Mouse (Mus musculus): ENCODE measurements around the gene Cflar.
A peak's percentile ranks its signal among the peaks of the same experiment; 100 is the strongest.
"Not testable (repeated sequence)": the region's sequence is repeated elsewhere in the genome, so short reads cannot be mapped to it uniquely, and the experiment has no call there.

Cflar gene

GRCm38 (mm10) chr1:58773905-58774304, 62.6 kb downstream of the Cflar start:
- peak; percentile 51 for DNase-seq (ENCODE audit: low read depth, low spot score)

GRCm38 (mm10) chr1:58775361-58775760, 64.1 kb downstream of the Cflar start:
- DNase-seq (ENCODE audit: low read depth, low spot score): no peak

GRCm38 (mm10) chr1:58777583-58777982, 66.3 kb downstream of the Cflar start:
- DNase-seq (ENCODE audit: low read depth, low spot score): no peak

- DNase-seq (ENCODE audit: low read depth, low spot score): peak; percentile 55
These were observed 66.9 kb downstream of the Cflar start for GRCm38 (mm10) chr1:58778226-58778625.

- DNase-seq (ENCODE audit: low read depth, low spot score): no peak
These were observed 75.0 kb downstream of the Cflar start for GRCm38 (mm10) chr1:58786276-58786675.

GRCm38 (mm10) chr1:58788410-58788809, 77.1 kb downstream of the Cflar start:
- no peak for DNase-seq (ENCODE audit: low read depth, low spot score)

GRCm38 (mm10) chr1:58794705-58795104, 83.4 kb downstream of the Cflar start:
- DNase-seq (ENCODE audit: low read depth, low spot score): no peak

GRCm38 (mm10) chr1:58795291-58796058, 84.2 kb downstream of the Cflar start, which contains the start of gene Casp8:
Gene Casp8, plus strand, starts transcription at chr1:58795374.
- peak; percentile 83 for DNase-seq (ENCODE audit: low read depth, low spot score)

GRCm38 (mm10) chr1:58796059-58796363, 84.7 kb downstream of the Cflar start:
- no peak for DNase-seq (ENCODE audit: low read depth, low spot score)

GRCm38 (mm10) chr1:58796853-58797252, 85.5 kb downstream of the Cflar start:
- no peak for DNase-seq (ENCODE audit: low read depth, low spot score)

- peak; percentile 87 for DNase-seq (ENCODE audit: low read depth, low spot score)
These were observed 86.1 kb downstream of the Cflar start for GRCm38 (mm10) chr1:58797370-58797769.

GRCm38 (mm10) chr1:58798911-58799310, 87.6 kb downstream of the Cflar start:
- no peak for DNase-seq (ENCODE audit: low read depth, low spot score)

GRCm38 (mm10) chr1:58800644-58801043, 89.3 kb downstream of the Cflar start:
- DNase-seq (ENCODE audit: low read depth, low spot score): not testable (repeated sequence)

GRCm38 (mm10) chr1:58801558-58802285, 90.4 kb downstream of the Cflar start:
- peak; percentile 57 for DNase-seq (ENCODE audit: low read depth, low spot score)

GRCm38 (mm10) chr1:58802322-58803273, 91.3 kb downstream of the Cflar start:
- peak; percentile 80 for DNase-seq (ENCODE audit: low read depth, low spot score)

- peak; percentile 26 for DNase-seq (ENCODE audit: low read depth, low spot score)
These were observed 92.2 kb downstream of the Cflar start for GRCm38 (mm10) chr1:58803531-58803930.

GRCm38 (mm10) chr1:58806651-58807050, 95.3 kb downstream of the Cflar start:
- peak; percentile 73 for DNase-seq (ENCODE audit: low read depth, low spot score)

Measured in CD4-positive helper T cell, adult 2 months (primary cell).